Mouse (Mus musculus): Measurements from ENCODE around the gene Vax2. TPM values are rescaled to one million over a fixed set of nuclear protein-coding genes. Genes with fewer than 3 reads are reported as not detected.

Vax2 gene
- polyA plus RNA-seq, 1 experiment from 2014 or later: not detected

GRCm38 (mm10) chr6:83750171-83750684 is 39.2 kb downstream of the Vax2 start:
- peak; percentile 89 for TF ChIP-seq CTCF (IDR thresholded peaks at IDR 0.05; ENCODE audit: low read depth)
- ATAC-seq (replicated peaks; ENCODE audit: low FRiP score, low read depth) (no peak), DNase-seq (ENCODE audit: low spot score) (peak; percentile 71)
- peaks cover 3% of the 10 kb centered on the region; the same call in 1 of the 2 replicates for H3K27me3 ChIP-seq (ENCODE audit: insufficient read depth, low read length)
- H3K4me2 ChIP-seq (ENCODE audit: low read length): peak overlapping the region; percentile 39
- H3K4me3 ChIP-seq (replicated peaks; ENCODE audit: low read depth, low read length): no peak overlapping the region
- H3K36me3 ChIP-seq (ENCODE audit: insufficient read depth, low read length): no peaks in the 10 kb centered on the region
- no peak overlapping the region for H3K27ac ChIP-seq
- no peaks in the 10 kb centered on the region for H3K9me3 ChIP-seq (replicated peaks; ENCODE audit: low read length)
- no peaks in the 10 kb centered on the region for H3K4me1 ChIP-seq (replicated peaks; ENCODE audit: insufficient read depth, low read length)
- H3K9ac ChIP-seq (ENCODE audit: low read depth, low read length): no peak overlapping the region
- 11% methylated on average over 11 of the region's 11 CpGs for WGBS

- Histone ChIP-seq H3K9ac (ENCODE audit: low read depth, low read length) (no peak overlapping the region), H3K36me3 (ENCODE audit: insufficient read depth, low read length) (no peaks in the 10 kb centered on the region), H3K9me3 (replicated peaks; ENCODE audit: low read length) (no peaks in the 10 kb centered on the region), H3K4me1 (replicated peaks; ENCODE audit: insufficient read depth, low read length) (no peaks in the 10 kb centered on the region), H3K4me3 (replicated peaks; ENCODE audit: low read depth, low read length) (no peak overlapping the region), H3K27me3 (ENCODE audit: insufficient read depth, low read length) (peaks cover 15% of the 10 kb centered on the region), H3K4me2 (ENCODE audit: low read length) (no peak overlapping the region), H3K27ac (no peak overlapping the region)
- DNase-seq (ENCODE audit: low spot score) (no peak), ATAC-seq (replicated peaks; ENCODE audit: low FRiP score, low read depth) (no peak)
- no peak for TF ChIP-seq CTCF (IDR thresholded peaks at IDR 0.05; ENCODE audit: low read depth)
- 82% methylated on average over 9 of the region's 9 CpGs for WGBS
Measured at GRCm38 (mm10) chr6:83756051-83756450, 45.0 kb downstream of the Vax2 start.

- no peak within 1 kb of the TSS for H3K27ac ChIP-seq
- peaks cover 18% of the 10 kb centered on the region for H3K27me3 ChIP-seq (ENCODE audit: insufficient read depth, low read length)
- DNase-seq (ENCODE audit: low spot score) (no peak), ATAC-seq (replicated peaks; ENCODE audit: low FRiP score, low read depth) (no peak)
- peak within 1 kb of the TSS; percentile 47 for H3K4me2 ChIP-seq (ENCODE audit: low read length)
- 20% methylated on average over 6 of the region's 6 CpGs for WGBS
- peak within 1 kb of the TSS; percentile 9; the same call in 1 of the 2 replicates for H3K4me3 ChIP-seq (replicated peaks; ENCODE audit: low read depth, low read length)
- no peaks in the 10 kb centered on the region for H3K36me3 ChIP-seq (ENCODE audit: insufficient read depth, low read length)
- no peak for TF ChIP-seq CTCF (IDR thresholded peaks at IDR 0.05; ENCODE audit: low read depth)
- H3K4me1 ChIP-seq (replicated peaks; ENCODE audit: insufficient read depth, low read length): peaks cover 6% of the 10 kb centered on the region; the same call in 1 of the 2 replicates
- H3K9me3 ChIP-seq (replicated peaks; ENCODE audit: low read length): no peaks in the 10 kb centered on the region
- H3K9ac ChIP-seq (ENCODE audit: low read depth, low read length): peak within 1 kb of the TSS; percentile 28; the same call in 1 of the 2 replicates
Measured at GRCm38 (mm10) chr6:83762344-83762743, 51.3 kb downstream of the Vax2 start, which contains the start of gene Ankrd53. Gene Ankrd53, plus strand, starts transcription at chr6:83762644.

- 1% methylated on average over 35 of the region's 35 CpGs for WGBS
- Histone ChIP-seq H3K4me1 (replicated peaks; ENCODE audit: insufficient read depth, low read length) (peaks cover 6% of the 10 kb centered on the region; the same call in 1 of the 2 replicates), H3K36me3 (ENCODE audit: insufficient read depth, low read length) (0 out of 2 replicates have a peak, but pooled peaks cover 2% of the 10 kb centered on the region), H3K4me2 (ENCODE audit: low read length) (peak overlapping the region; percentile 47), H3K9ac (ENCODE audit: low read depth, low read length) (peak overlapping the region; percentile 28; the same call in 1 of the 2 replicates), H3K27ac (no peak overlapping the region), H3K9me3 (replicated peaks; ENCODE audit: low read length) (no peaks in the 10 kb centered on the region), H3K27me3 (ENCODE audit: insufficient read depth, low read length) (peaks cover 12% of the 10 kb centered on the region), H3K4me3 (replicated peaks; ENCODE audit: low read depth, low read length) (peak overlapping the region; percentile 9; the same call in 1 of the 2 replicates)
- ATAC-seq (replicated peaks; ENCODE audit: low FRiP score, low read depth): peak; percentile 75
- TF ChIP-seq CTCF (IDR thresholded peaks at IDR 0.05; ENCODE audit: low read depth): peak; percentile 40
- peak; percentile 54 for DNase-seq (ENCODE audit: low spot score)
Measured at GRCm38 (mm10) chr6:83762880-83763431, 51.9 kb downstream of the Vax2 start.

GRCm38 (mm10) chr6:83766982-83767381 is 55.9 kb downstream of the Vax2 start:
- Histone ChIP-seq H3K9me3 (replicated peaks; ENCODE audit: low read length) (no peaks in the 10 kb centered on the region), H3K27me3 (ENCODE audit: insufficient read depth, low read length) (no peaks in the 10 kb centered on the region), H3K27ac (no peak overlapping the region), H3K9ac (ENCODE audit: low read depth, low read length) (no peak overlapping the region), H3K4me1 (replicated peaks; ENCODE audit: insufficient read depth, low read length) (peaks cover 6% of the 10 kb centered on the region; the same call in 1 of the 2 replicates), H3K4me2 (ENCODE audit: low read length) (no peak overlapping the region), H3K4me3 (replicated peaks; ENCODE audit: low read depth, low read length) (no peak overlapping the region), H3K36me3 (ENCODE audit: insufficient read depth, low read length) (peaks cover 32% of the 10 kb centered on the region)
- no peak for TF ChIP-seq CTCF (IDR thresholded peaks at IDR 0.05; ENCODE audit: low read depth)
- ATAC-seq (replicated peaks; ENCODE audit: low FRiP score, low read depth) (no peak), DNase-seq (ENCODE audit: low spot score) (no peak)
- WGBS: 83% methylated on average over 3 of the region's 3 CpGs

- no peaks in the 10 kb centered on the region for H3K9me3 ChIP-seq (replicated peaks; ENCODE audit: low read length)
- H3K36me3 ChIP-seq (ENCODE audit: insufficient read depth, low read length): peaks cover 32% of the 10 kb centered on the region
- no peak for DNase-seq (ENCODE audit: low spot score)
- no peak overlapping the region for H3K4me3 ChIP-seq (replicated peaks; ENCODE audit: low read depth, low read length)
- H3K4me2 ChIP-seq (ENCODE audit: low read length): no peak overlapping the region
- no peak overlapping the region for H3K9ac ChIP-seq (ENCODE audit: low read depth, low read length)
- no peak for TF ChIP-seq CTCF (IDR thresholded peaks at IDR 0.05; ENCODE audit: low read depth)
- H3K27me3 ChIP-seq (ENCODE audit: insufficient read depth, low read length): no peaks in the 10 kb centered on the region
- no peak for ATAC-seq (replicated peaks; ENCODE audit: low FRiP score, low read depth)
- 50% methylated on average over 5 of the region's 5 CpGs for WGBS
- H3K4me1 ChIP-seq (replicated peaks; ENCODE audit: insufficient read depth, low read length): no peaks in the 10 kb centered on the region
- H3K27ac ChIP-seq: no peak overlapping the region
Measured at GRCm38 (mm10) chr6:83768485-83768884, 57.4 kb downstream of the Vax2 start.
